Mouse (Mus musculus): ENCODE results near the gene Slc25a16. TPM values are rescaled to one million over a fixed set of nuclear protein-coding genes. Genes with fewer than 3 reads are reported as not detected.
"Not testable (repeated sequence)": the region's sequence is repeated elsewhere in the genome, so short reads cannot be mapped to it uniquely, and the experiment has no call there.

Gene Slc25a16
- total RNA-seq, 2 experiments from 2014 or later: 34.3 to 36.6 TPM

- DNase-seq (ENCODE audit: low spot score in 2 of 2): no peak
Observed at GRCm38 (mm10) chr10:62901826-62902225, 18.6 kb upstream of the Slc25a16 start.

DNA sequence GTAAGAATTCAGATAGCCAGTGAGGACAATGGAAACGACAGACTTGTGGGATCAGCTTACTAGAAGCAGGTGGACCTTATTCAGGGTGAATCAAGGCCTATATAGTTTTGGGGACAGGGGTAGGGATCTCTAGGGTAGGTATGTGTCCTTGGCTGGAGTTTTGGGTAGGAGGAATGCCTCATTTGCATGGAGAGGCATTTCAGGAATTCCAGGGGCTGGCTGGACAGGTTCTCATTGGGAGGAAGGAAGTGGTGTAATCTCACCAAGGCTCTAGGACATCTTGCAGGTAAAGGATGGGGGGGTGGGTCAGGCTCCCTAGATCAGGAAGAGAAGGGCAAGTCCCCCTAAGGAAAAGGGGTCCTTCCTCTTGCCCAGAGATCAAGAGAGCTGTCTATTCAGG, 17.6 kb upstream of the Slc25a16 start:
- DNase-seq (ENCODE audit: low spot score in 2 of 2): no peak

GRCm38 (mm10) chr10:62906336-62906735, 14.1 kb upstream of the Slc25a16 start:
- no peak for DNase-seq (ENCODE audit: low spot score in 2 of 2)

DNA sequence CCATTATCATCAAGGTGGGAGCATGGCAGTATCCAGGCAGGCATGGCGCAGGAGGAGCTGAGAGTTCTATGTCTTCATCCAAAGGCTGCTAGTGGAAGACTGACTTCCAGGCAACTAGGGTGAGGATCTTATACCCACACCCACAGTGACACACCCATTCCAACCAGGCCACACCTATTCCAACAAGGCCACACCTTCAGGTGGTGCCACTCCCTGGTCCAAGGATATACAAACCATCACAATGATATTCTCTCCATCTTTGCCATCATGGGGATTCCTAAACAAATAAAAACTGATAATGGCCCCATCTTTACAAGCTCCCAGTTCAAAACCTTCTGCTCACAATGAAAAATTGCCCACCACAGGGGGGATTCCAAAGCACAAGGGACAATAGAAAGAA, 11.5 kb upstream of the Slc25a16 start, which contains the start of gene Tet1:
Gene Tet1 (minus strand): TSS at position 101 of the 400 bp plus-strand sequence.
- DNase-seq (ENCODE audit: low spot score in 2 of 2): not testable (repeated sequence)

DNA sequence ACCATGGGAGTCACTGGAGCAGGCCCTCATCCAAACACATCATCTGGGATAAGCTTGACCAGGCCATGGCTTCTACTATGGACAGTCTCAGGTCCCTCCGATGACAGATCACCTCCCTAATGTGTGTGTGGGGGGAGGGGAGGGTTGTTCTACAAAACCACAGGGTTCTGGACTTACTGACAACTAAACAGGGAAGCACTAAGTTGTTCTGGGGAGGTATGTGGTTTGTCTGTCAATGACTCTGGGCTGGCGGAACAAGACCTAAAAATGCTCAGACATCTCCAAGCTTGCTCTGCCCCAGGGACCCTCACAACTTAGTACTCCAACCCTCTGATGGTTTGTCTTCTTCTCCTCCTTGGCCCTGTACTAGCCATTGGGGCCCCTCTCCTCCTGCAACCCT, 9.3 kb upstream of the Slc25a16 start:
- DNase-seq (ENCODE audit: low spot score in 2 of 2): no peak

DNA sequence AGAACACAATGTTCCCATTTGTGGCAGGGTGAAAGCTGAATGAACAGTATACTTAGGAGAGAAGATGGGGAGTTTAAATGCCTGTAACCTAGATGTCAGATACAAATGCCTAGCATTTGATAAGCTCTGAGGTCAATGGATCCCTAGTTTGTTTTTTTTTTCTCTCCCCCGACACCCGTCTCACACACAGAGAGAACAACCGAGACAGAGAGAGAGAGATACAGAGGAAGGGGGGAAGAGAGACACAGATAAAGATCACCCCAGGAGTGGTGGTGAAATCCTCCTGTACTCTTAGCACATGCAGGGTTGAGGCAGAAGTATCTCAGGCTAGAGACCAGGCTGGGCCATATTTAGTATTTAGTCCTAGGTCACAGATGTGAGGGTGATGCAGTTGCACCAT, 1.4 kb upstream of the Slc25a16 start:
- no peak for DNase-seq (ENCODE audit: low spot score in 2 of 2)

DNA sequence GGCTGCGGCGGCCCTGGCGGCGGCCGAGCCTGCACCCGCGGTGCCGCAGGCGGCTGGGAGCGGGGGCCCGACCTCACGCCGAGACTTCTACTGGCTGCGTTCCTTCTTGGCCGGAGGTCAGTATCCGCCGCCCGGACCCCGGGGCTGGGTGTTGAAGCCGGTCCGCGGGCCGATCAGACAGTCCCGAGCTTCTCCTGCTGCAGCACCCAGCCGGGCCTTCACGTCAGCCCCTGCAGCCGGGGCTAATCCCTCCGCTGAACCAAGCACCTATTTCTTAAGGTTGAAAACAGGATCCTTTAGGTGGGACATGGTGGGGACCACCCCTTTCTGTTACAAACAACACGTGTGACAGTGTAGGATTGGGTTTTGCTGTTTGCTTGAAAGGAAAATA, 328 bp downstream of the Slc25a16 start:
- DNase-seq (ENCODE audit: low spot score in 2 of 2): no peak

DNA sequence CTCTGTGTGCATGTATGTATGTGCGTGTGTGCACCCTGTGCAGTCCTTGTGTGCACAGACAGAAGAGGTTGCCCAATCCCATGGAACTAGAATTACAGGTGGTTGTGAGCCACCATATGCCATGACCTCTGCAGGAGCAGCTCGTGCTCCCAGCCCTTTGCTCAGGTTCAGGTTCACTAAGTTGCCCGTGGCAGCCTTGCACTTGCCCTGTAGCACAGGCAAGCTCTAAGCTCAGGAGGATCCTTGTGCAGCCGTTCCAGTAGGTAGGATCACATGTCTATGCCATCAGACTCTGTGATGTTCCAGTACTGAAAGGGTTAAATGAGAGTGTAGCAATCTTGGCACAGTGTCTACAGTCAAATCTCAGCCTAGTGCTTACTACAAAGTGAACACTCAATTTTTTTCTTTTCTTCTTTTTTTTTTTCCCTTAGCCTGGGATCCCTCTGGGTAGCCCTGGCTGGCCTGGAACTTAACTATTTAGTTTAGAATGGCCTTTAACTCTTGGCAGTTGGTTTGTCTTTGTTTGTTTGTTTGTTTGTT, 3.7 kb downstream of the Slc25a16 start:
- DNase-seq (ENCODE audit: low spot score in 2 of 2): no peak

- no peak for DNase-seq (ENCODE audit: low spot score in 2 of 2)
Observed at GRCm38 (mm10) chr10:62932381-62932780, 11.9 kb downstream of the Slc25a16 start.

DNA sequence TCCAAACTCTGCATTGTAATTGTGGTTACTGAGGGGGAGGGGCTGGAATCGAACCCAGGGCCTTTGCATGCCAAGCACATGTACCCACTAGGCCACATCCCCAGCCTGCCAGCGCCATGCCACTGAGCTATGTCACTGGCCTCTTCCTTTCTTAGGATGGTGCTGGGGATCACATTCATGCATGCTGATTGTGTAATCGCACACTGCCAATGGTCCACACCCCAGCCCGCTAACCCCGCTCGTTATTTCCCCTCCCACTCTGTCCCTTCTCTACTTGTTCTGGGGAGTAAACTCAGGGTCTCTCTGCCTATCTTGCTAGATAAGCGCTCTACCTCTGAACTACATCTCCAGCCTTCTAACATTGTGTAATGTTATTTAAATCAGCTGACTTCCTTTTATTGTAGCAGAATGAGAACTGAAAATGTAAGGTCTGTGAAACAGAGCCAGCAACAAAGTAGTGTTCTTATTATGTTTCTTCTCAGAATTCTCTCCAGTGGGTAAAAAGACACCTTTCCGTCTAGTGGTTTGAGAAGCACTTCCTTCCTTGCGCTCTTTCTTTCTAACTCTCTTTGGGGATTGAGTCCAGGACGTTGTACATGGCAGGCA, 24.6 kb downstream of the Slc25a16 start:
- no peak for DNase-seq (ENCODE audit: low spot score in 2 of 2)

- peak; percentile 30 to 35 for DNase-seq (ENCODE audit: low spot score in 2 of 2)
Observed at GRCm38 (mm10) chr10:62946738-62947471, 26.5 kb downstream of the Slc25a16 start, which contains the start of gene Dna2. TSS of gene Dna2 (plus strand) at chr10:62947026.

GRCm38 (mm10) chr10:62948551-62948950, 28.1 kb downstream of the Slc25a16 start:
- DNase-seq (ENCODE audit: low spot score in 2 of 2): no peak

- no peak for DNase-seq (ENCODE audit: low spot score in 2 of 2)
Observed at GRCm38 (mm10) chr10:62963956-62964355, 43.5 kb downstream of the Slc25a16 start.

DNA sequence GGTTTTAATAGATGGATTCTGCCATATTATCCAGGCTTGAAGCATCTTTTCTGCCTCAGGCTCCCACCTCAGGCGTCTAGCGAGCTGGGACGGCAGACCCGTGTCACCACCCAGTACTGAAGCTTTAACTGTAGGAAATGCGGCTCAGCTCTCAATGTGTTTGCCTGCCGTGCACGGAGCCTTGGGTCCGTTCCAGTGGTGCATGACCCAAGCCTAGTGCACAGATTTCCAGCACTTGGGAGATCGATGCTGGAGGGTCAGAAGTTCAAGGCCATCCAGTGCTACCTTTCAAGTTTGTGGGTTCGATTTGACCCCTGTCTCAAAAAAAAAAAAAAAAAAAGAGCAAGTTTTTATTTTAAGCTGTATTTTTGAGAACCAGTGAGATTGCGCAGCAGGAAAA, 45.4 kb downstream of the Slc25a16 start:
- no peak for DNase-seq (ENCODE audit: low spot score in 2 of 2)

GRCm38 (mm10) chr10:62966291-62966690, 45.9 kb downstream of the Slc25a16 start:
- no peak for DNase-seq (ENCODE audit: low spot score in 2 of 2)

DNA sequence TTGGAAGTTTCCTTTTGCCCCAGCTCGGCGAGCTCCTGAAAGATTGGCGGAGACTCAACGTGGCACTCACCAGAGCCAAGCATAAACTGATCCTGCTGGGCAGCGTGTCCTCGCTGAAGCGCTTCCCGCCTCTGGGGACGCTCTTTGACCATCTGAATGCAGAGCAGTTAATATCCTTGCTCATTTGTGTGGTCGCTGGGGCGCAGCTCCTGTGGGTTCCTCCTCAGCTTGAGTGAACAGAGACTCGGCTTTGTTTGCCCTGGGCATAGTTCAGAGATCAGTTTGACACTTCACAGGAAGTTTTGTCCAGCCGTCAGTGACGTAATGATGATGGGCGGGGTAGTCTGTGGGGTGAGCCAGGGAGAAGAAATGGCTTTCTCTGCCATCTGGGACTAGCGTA, 51.4 kb downstream of the Slc25a16 start:
- DNase-seq (ENCODE audit: low spot score in 2 of 2): no peak

DNA sequence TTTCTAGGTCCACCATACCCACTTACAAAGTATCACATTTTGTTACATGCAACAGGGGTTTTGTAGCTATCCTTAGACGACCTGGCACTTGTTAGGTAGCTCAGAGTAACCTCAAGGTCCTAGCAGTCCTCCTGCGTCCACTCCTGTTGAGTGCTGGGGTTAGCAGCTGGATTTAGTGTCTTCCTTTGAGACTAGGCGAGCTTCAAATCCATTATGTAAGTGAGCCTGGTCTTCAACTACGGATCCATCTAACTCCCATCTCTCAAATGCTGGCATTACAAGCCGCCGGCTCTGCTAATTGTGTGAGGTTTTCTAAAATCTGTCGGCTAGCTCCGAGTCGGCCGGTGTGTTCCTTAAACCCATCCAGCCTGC, 59.2 kb downstream of the Slc25a16 start:
- no peak for DNase-seq (ENCODE audit: low spot score in 2 of 2)

GRCm38 (mm10) chr10:62980039-62980954, 59.9 kb downstream of the Slc25a16 start, which contains the start of gene Rufy2:
TSS of gene Rufy2 (plus strand) at chr10:62980223.
- DNase-seq (ENCODE audit: low spot score in 2 of 2): peak; percentile 53 to 74

- no peak for DNase-seq (ENCODE audit: low spot score in 2 of 2)
Observed at GRCm38 (mm10) chr10:62984072-62984471, 63.6 kb downstream of the Slc25a16 start.

DNA sequence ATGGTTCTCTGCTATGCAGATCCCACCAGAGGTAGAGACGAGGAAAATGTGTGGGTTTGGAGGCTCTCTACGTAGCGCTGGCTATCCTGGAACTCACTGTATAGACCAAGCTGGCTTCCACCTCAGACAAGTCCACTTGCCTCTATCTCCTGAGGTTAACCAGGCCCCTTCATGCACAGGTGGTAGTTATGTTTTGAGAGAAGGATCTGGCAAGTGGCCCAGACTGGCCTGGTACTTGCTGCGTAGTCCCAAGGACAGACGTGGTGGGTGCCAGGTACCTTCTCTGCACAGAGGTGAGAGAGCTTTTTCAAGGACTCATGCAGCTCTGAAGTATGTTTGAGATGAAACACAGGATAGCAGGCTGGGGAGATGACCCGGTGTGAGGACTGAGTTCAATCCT, 64.1 kb downstream of the Slc25a16 start:
- no peak for DNase-seq (ENCODE audit: low spot score in 2 of 2)

DNA sequence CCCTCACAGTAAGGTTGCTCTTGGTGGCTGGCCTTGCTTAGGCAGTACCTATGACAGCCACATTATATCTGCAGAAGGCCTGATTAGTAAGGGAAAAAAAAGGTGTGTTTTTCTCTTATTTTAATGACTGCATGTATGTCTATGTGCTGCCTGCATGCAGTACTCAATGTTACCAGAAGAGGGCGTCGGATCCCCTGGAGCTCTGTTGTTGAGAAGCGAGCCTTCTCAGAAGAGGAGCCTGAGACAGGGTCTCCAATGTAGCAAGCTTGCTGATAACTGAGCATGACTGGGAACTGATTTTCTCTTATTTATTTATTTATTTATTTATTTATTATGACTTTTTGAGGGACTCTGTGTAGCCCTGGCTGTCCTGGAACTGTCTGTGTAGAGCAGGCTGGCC, 66.9 kb downstream of the Slc25a16 start:
- DNase-seq (ENCODE audit: low spot score in 2 of 2): no peak

Measured in adrenal gland, postnatal 4 days (tissue).